Mouse (Mus musculus): ENCODE results near the gene Olfr74.

Olfr74 gene

DNA sequence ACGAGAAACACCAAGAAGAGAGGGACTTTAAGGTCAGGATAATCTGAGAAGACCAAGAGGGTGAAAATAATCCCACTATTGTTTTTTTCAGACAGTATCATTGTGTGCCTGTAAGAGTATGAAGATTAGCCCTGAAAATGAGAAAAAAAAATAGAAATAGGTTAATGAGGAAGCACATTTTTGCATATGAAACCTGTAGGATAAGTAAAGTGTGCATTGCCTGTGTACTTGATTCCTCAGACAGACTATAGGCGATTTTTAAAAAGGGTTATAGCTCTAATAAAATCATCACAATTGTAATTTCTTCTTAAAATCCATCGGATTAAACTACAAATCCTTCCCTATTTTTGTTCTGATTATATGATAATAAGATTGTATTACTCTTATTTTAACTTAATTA, at the start of gene Olfr74:
Olfr74 (minus strand) TSS at position 101 of the 400 bp plus-strand sequence.
- 72% methylated on average over 3 of the region's 3 CpGs for WGBS

DNA sequence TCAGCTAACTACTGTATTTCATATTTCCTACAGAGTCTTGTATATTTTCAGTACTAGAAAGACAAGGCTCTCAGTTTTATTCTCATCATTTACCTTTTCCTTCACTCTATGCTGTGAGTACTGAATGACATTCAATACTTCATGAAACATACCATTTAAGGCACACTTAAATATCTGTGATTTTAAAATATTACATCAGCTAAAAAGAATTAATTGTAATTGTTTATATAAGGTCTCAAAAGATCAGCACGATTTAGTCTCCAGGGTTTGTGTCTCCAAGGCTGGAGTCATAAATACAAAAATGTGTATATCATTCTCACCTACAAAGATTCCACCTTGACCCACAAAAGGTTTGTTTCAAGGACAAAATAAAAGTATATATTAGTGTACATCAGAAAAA, 48.0 kb upstream of the Olfr74 start, which contains the start of gene Olfr1161:
Olfr1161 (plus strand) TSS at position 301 of the 400 bp plus-strand sequence.
- WGBS, result 81% methylated on average over 1 of the region's 1 CpGs

DNA sequence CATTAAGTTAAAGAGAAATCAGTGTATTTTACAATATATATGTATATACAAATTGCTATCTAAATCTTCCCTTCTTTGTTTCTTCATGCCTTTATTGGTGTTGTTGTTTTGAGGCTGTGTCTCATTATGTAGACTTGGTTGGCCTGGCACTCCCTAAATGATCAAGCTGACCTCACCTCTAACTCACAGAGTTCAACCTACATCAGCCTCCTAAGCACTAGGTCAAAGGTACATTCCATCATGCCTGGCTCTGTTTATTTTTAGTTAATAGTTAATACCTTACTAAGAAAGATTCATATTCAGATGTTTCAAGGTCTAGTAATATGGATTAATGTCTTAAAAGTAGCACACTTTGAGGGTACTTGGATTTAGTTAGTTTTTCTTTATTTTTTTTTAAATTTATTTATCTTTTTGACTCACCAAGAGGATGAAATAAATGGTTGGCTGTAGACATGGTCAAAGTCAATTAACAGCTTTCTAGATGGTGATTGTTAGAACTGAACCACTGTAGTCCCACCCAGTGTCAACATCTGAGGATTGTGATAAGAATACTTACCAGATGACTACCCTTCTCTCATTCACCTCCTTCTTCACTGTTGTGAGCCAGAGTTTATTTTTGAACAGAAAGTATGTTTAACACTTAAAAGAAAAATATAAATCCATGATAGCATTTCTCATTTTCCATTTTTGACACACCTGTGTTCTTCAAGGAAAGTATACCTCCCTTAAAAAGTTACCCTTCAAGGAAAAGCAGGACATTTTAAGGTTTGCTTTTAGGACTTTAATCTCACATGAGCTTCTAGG, 33.3 kb upstream of the Olfr74 start, which contains the start of gene Olfr1160:
Olfr1160 (minus strand) TSS at position 754 of the 804 bp plus-strand sequence.

DNA sequence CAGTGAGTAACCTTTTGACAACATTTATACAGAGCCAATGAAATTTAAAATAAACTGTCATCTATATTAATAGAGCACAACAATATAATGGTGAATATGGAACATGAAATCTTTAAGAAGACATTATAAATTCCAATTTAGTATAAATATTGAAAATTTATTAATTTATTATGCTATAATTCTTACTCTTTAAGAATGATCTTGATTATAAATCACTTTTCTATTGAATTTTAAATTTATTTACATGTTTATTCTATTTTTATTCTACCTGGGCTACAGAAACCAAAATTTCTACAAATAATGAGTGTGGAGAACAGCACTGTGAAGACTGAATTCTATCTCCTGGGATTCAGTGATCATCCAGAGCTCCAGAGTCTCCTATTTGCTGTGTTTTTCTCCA, 15.3 kb upstream of the Olfr74 start, which contains the start of gene Olfr1158:
Olfr1158 (plus strand) TSS at position 301 of the 400 bp plus-strand sequence.

GRCm38 (mm10) chr2:87968199-87968598, 6.3 kb downstream of the Olfr74 start, which contains the start of gene Olfr1157:
Olfr1157 (minus strand) TSS chr2:87968299.
- 95% methylated on average over 4 of the region's 4 CpGs for WGBS

DNA sequence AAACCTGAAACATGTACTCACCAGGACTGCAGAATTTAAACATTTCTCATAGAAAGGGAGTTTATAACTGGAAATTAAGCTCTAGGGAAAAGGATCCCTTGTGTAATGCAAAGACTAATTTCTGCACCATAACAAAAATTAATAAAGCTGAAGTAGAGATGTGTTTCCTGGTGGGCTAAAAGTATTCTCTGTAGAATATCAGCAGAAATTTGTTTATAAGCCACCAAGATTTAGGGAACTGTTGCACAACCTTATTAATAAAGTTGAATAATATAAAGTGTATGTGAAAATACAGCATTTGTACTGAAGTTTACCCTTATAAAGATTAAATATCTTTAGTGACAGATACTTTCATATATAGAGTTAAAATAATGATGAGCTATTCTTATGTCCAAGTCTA, 21.5 kb downstream of the Olfr74 start, which contains the start of gene Olfr1156:
Olfr1156 (minus strand) TSS at position 101 of the 400 bp plus-strand sequence.

GRCm38 (mm10) chr2:87945037-87945436, 29.4 kb downstream of the Olfr74 start, which contains the start of gene Olfr1155:
Olfr1155 (minus strand) TSS chr2:87945137.
- WGBS, result 100% methylated on average over 1 of the region's 1 CpGs

Measured in cerebral cortex, adult 2 months (tissue).